Mouse (Mus musculus) skeletal muscle tissue, adult 2 months (tissue): ENCODE measurements around the gene Kndc1.

Experiments used
- DNase-seq: peaks from one replicate; pipeline ENCODE4 v3.0.0-alpha.2; 2012; ENCODE audit warnings: low read depth, low spot score

Gene Kndc1

GRCm38 (mm10) chr7:139982058-139982457, 87.6 kb downstream of the Kndc1 start:
- DNase-seq, result no peak

- DNase-seq, result peak; percentile 22
Measured at GRCm38 (mm10) chr7:139984505-139984904, 90.0 kb downstream of the Kndc1 start.

- DNase-seq, result no peak
Measured at GRCm38 (mm10) chr7:139988272-139988671, 93.8 kb downstream of the Kndc1 start.

GRCm38 (mm10) chr7:139990864-139991394, 96.4 kb downstream of the Kndc1 start:
- DNase-seq, result no peak
